Mouse (Mus musculus) limb, embryonic 11.5 days (tissue): ENCODE results near the gene Tmc6. TPM values are rescaled to one million over a fixed set of nuclear protein-coding genes. Genes with fewer than 3 reads are reported as not detected.

Experiments
- ATAC-seq: fragments of 200-750 bp; cut with Nextera tagmentation; 2 replicates; pipeline ENCODE4 v1.8.0; 2017; ENCODE audit warnings: low read depth; ENCODE audit not compliant: insufficient number of reproducible peaks, low FRiP score, low TSS enrichment
- DNase-seq: peaks from one replicate; pipeline ENCODE4 v3.0.0-alpha.2; 2015; ENCODE audit warnings: low spot score
- H3K27ac ChIP-seq: fragments of 300-500 bp; sonication (generic); replicated peaks from 2 replicates; pipeline ENCODE4 v1.5.1; 2014; ENCODE audit warnings: low read depth, mild to moderate bottlenecking, low read length
- H3K27me3 ChIP-seq: fragments of 300-500 bp; sonication (generic); 2 replicates; pipeline ENCODE4 v1.6.1; 2014; ENCODE audit warnings: mild to moderate bottlenecking, low read length, mixed read lengths; ENCODE audit not compliant: control insufficient read depth, insufficient read depth
- H3K36me3 ChIP-seq: fragments of 300-500 bp; sonication (generic); 2 replicates; pipeline ENCODE4 v1.6.1; 2014; ENCODE audit warnings: mild to moderate bottlenecking, low read length, moderate library complexity, mixed read lengths; ENCODE audit not compliant: control insufficient read depth, insufficient read depth
- H3K4me1 ChIP-seq: fragments of 300-500 bp; sonication (generic); 2 replicates; pipeline ENCODE4 v1.6.1; 2014; ENCODE audit warnings: low read length, mixed read lengths; ENCODE audit not compliant: control insufficient read depth, insufficient read depth
- H3K4me2 ChIP-seq: fragments of 300-500 bp; sonication (generic); 2 replicates; pipeline ENCODE4 v1.6.1; 2014; ENCODE audit warnings: low read depth, mild to moderate bottlenecking, moderate library complexity; ENCODE audit not compliant: severe bottlenecking
- H3K4me3 ChIP-seq: fragments of 300-500 bp; sonication (generic); 2 replicates; pipeline ENCODE4 v1.5.1; 2014; ENCODE audit warnings: low read depth, low read length
- H3K9ac ChIP-seq: fragments of 300-500 bp; sonication (generic); 2 replicates; pipeline ENCODE4 v1.6.1; 2014; ENCODE audit warnings: mild to moderate bottlenecking, low read length
- H3K9me3 ChIP-seq: fragments of 300-500 bp; sonication (generic); 2 replicates; pipeline ENCODE4 v1.6.1; 2016; ENCODE audit warnings: low read length; ENCODE audit not compliant: control insufficient read depth
- WGBS: fragments of 180-500 bp; shearing (Covaris S2); extraction: QIAGEN DNeasy Blood & Tissue Kit; methylation state at CpG from one replicate; pipeline ENCODE4 v1.1.7; 2014; 5-methylcytosine and 5-hydroxymethylcytosine counted together
- polyA plus RNA-seq: library from polyadenylated mRNA; unstranded; fragments of >200 nt; fragmentation: Nextera tagmentation; extraction: Ambion mirVana; gene quantifications from 2 replicates; pipeline ENCODE4 v1.2.1, GENCODE M21; 2014

Tmc6 gene
- polyA plus RNA-seq, 1 experiment from 2014 or later = 19.3 TPM

GRCm38 (mm10) chr11:117782705-117783034 is 672 bp upstream of the Tmc6 start:
- Histone ChIP-seq H3K9ac (0 out of 2 replicates have a peak overlapping the region, but pooled peaks have one; percentile 28), H3K27ac (no peak overlapping the region), H3K4me3 (peak overlapping the region; percentile 16), H3K4me2 (peak overlapping the region; percentile 51), H3K4me1 (peaks cover 29% of the 10 kb centered on the region), H3K9me3 (no peaks in the 10 kb centered on the region), H3K36me3 (no peaks in the 10 kb centered on the region), H3K27me3 (peaks cover 2% of the 10 kb centered on the region; the same call in 1 of the 2 replicates)
- WGBS = 50% methylated on average over 9 of the region's 9 CpGs
- no peak for DNase-seq
- ATAC-seq = no peak

DNA sequence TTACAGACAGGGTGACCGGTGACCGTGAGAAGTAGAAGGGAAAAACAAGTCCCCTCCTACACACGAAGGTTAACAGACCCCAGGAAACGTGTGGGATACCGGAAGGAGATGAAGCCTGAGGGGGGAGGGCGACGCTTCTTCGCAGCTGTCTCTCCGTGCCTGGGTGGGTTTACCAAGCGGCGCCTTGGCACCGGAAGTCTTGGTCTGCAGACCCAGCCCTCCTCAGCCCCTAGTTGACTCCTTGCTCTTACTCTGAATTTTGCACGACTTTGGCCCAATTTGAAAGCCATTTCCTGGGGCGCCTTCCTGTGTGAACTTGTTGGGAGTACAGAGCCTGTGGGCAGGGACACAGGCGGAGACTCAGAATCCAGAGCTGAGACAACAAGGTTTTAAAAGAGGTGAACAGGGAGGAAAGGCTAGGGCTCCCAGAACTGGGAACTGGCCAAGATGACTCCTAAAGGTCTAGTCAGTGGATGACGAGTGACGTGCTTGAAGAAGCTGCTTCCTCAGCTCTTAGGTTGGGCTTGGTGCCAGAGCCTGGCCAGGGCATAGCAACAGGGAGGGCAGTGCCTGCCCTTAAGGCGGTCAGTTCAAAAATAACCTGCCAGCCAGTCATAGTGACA is 688 bp downstream of the Tmc6 start:
- WGBS = 20% methylated on average over 18 of the region's 18 CpGs
- peak overlapping the region; percentile 99 for H3K4me2 ChIP-seq
- H3K9me3 ChIP-seq = no peaks in the 10 kb centered on the region
- H3K27ac ChIP-seq = peak overlapping the region; percentile 32
- ATAC-seq = no peak
- H3K9ac ChIP-seq = no peak overlapping the region
- DNase-seq = peak; percentile 39
- peaks cover 2% of the 10 kb centered on the region; the same call in 1 of the 2 replicates for H3K27me3 ChIP-seq
- peak overlapping the region; percentile 2; the same call in 1 of the 2 replicates for H3K4me3 ChIP-seq
- H3K4me1 ChIP-seq = peaks cover 27% of the 10 kb centered on the region
- no peaks in the 10 kb centered on the region for H3K36me3 ChIP-seq

GRCm38 (mm10) chr11:117780582-117781111 is 1.4 kb downstream of the Tmc6 start:
- Histone ChIP-seq H3K9me3 (no peaks in the 10 kb centered on the region), H3K9ac (peak overlapping the region; percentile 63; the same call in 1 of the 2 replicates), H3K4me1 (peaks cover 27% of the 10 kb centered on the region), H3K27ac (peak overlapping the region; percentile 63; the same call in 1 of the 2 replicates), H3K4me3 (peak overlapping the region; percentile 43), H3K4me2 (peak overlapping the region; percentile 99), H3K27me3 (peaks cover 2% of the 10 kb centered on the region; the same call in 1 of the 2 replicates), H3K36me3 (0 out of 2 replicates have a peak, but pooled peaks cover under 1% of the 10 kb centered on the region)
- under 1% methylated on average over 19 of the region's 19 CpGs for WGBS
- peak; percentile 88 for DNase-seq
- ATAC-seq = peak; percentile 80

DNA sequence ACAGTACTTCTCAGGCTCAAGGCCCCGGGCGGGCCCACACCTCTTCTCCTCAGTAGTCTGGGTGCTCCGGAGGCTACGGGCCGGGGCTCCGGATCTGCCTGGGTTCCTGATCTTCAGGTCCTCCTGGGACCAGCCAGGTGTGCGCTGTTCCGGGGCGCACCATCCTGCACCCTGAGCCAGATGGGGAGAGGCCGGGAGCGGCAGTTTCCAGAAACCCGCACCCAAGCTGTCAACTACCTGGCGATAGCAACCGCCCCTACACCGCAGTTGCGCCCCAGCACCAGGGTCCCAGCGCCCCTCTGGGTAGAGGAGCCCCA is 1.8 kb downstream of the Tmc6 start:
- H3K4me2 ChIP-seq = peak overlapping the region; percentile 99
- H3K27ac ChIP-seq = peak overlapping the region; percentile 63

DNA sequence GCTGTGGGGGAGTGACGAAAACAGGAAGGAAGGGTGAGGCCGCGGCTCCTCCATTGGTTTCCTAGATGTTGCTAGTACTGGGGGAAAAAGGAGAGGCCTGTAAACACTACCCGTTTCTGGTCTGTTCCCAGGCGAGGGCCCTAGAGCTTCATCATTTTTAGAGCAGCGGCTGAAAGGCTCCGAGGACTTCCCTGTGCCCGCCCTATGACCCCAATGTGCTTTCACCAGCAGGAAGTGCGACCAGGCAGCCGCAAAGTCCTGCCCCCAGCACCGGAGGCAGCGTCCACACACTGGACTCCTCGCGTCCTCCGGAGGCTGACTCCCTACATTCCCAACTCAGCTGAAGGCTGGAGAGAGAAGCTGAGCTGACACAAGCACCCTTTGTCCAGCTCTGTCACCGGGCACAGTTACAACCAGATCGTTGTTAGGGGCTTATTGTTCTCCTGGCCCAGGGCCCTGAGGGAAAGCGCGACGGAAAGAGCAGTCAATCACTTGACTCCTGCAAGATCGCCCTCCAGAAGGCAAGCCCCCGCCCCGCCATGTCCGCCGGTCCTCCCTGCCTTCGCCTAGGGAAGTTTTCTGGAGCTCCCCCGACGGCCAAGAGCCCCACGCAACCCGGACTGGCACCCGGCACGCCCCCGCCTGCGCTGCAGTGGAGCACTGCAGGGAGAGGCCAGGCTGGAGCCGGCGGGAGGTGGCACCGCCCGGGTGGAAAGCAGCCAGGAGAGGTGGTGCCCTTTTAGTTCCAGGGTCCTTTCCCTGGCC is 2.4 kb downstream of the Tmc6 start:
- peak overlapping the region; percentile 63 for H3K9ac ChIP-seq
- H3K27me3 ChIP-seq = peaks cover 2% of the 10 kb centered on the region; the same call in 1 of the 2 replicates
- H3K4me2 ChIP-seq = peak overlapping the region; percentile 99
- 4% methylated on average over 38 of the region's 38 CpGs for WGBS
- DNase-seq = peak; percentile 79
- peaks cover 27% of the 10 kb centered on the region for H3K4me1 ChIP-seq
- H3K4me3 ChIP-seq = peak overlapping the region; percentile 43
- no peaks in the 10 kb centered on the region for H3K9me3 ChIP-seq
- peak; percentile 16; the same call in 1 of the 2 replicates for ATAC-seq
- peak overlapping the region; percentile 63 for H3K27ac ChIP-seq
- H3K36me3 ChIP-seq = peaks cover 3% of the 10 kb centered on the region; the same call in 1 of the 2 replicates

More for the DNA sequence above, 1.8 kb downstream of the Tmc6 start:
- no peak for DNase-seq
- Histone ChIP-seq H3K36me3 (peaks cover 3% of the 10 kb centered on the region; the same call in 1 of the 2 replicates), H3K9me3 (no peaks in the 10 kb centered on the region), H3K27me3 (peaks cover 2% of the 10 kb centered on the region; the same call in 1 of the 2 replicates), H3K4me3 (peak overlapping the region; percentile 43), H3K9ac (peak overlapping the region; percentile 63), H3K4me1 (peaks cover 27% of the 10 kb centered on the region)
- WGBS = 3% methylated on average over 16 of the region's 17 CpGs
- ATAC-seq = peak; percentile 46

- Histone ChIP-seq H3K4me3 (peak overlapping the region; percentile 5; the same call in 1 of the 2 replicates), H3K36me3 (peaks cover 3% of the 10 kb centered on the region; the same call in 1 of the 2 replicates), H3K9me3 (no peaks in the 10 kb centered on the region), H3K27ac (peak overlapping the region; percentile 63), H3K4me2 (peak overlapping the region; percentile 99), H3K9ac (peak overlapping the region; percentile 1; the same call in 1 of the 2 replicates), H3K4me1 (peaks cover 27% of the 10 kb centered on the region), H3K27me3 (peaks cover 2% of the 10 kb centered on the region; the same call in 1 of the 2 replicates)
- DNase-seq = peak; percentile 45
- 56% methylated on average over 12 of the region's 12 CpGs for WGBS
- ATAC-seq = no peak
Measured at GRCm38 (mm10) chr11:117778851-117779433, 3.1 kb downstream of the Tmc6 start.

DNA sequence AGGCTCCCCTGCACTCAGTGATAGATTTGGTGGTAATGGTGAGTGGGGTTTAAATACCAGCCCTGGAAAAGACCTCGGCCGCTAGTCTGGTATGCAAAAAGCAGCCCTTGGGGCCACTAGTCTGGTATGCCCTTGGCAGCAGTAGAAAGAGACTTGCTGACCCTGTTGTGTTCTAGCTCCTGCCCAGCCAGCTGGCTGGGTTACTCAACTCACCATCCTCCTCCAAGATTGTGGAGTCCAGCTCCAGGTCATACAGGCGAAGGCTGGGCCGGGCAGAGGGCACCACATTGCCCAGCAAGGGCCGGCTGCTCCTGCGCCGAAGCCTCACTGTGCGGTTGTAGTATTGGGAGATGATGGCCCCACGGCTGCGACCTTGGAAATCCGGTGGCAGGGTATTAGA is 4.0 kb downstream of the Tmc6 start:
- Histone ChIP-seq H3K9ac (no peak overlapping the region), H3K4me3 (no peak overlapping the region), H3K4me1 (peaks cover 25% of the 10 kb centered on the region), H3K27me3 (peaks cover 2% of the 10 kb centered on the region; the same call in 1 of the 2 replicates), H3K9me3 (no peaks in the 10 kb centered on the region), H3K4me2 (no peak overlapping the region), H3K27ac (no peak overlapping the region), H3K36me3 (peaks cover 5% of the 10 kb centered on the region)
- ATAC-seq = no peak
- DNase-seq = no peak
- 97% methylated on average over 11 of the region's 11 CpGs for WGBS

DNA sequence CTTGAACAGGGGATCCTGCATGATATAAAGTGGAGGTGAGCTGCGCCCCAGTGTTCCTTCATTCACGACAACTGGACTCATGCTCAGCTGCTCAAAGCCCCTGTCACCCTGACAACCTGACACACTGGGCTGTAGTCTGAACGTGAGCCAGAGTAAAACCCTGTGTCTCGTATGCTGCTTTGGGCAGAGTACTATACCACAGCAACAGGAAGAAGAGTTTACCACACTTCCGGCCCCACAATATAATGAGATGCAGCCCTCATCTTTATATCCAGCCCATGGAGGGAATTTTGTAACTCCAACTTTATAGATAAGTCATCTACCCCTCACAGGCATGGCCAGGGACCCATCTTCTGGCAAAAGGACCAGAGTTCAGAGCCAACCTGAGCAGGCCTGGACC is 4.9 kb downstream of the Tmc6 start:
- no peak overlapping the region for H3K9ac ChIP-seq
- 90% methylated on average over 5 of the region's 5 CpGs for WGBS

More for the DNA sequence above, 4.9 kb downstream of the Tmc6 start:
- peaks cover 5% of the 10 kb centered on the region for H3K36me3 ChIP-seq
- no peaks in the 10 kb centered on the region for H3K9me3 ChIP-seq
- peaks cover 25% of the 10 kb centered on the region for H3K4me1 ChIP-seq
- H3K27ac ChIP-seq = no peak overlapping the region
- no peak for DNase-seq
- H3K4me3 ChIP-seq = no peak overlapping the region
- H3K27me3 ChIP-seq = peaks cover 2% of the 10 kb centered on the region; the same call in 1 of the 2 replicates
- no peak for ATAC-seq
- H3K4me2 ChIP-seq = no peak overlapping the region
